Mouse (Mus musculus): Measurements from ENCODE around the gene Rnpepl1. TPM values are rescaled to one million over a fixed set of nuclear protein-coding genes. Genes with fewer than 3 reads are reported as not detected.

Gene Rnpepl1
- 4.5 TPM for polyA plus RNA-seq (2014; fragmentation: Illumina TruSeq; extraction: RNeasy Lipid Tissue Mini Kit (QIAGEN cat#74804); ENCODE audit: low read depth, low replicate concordance)

DNA sequence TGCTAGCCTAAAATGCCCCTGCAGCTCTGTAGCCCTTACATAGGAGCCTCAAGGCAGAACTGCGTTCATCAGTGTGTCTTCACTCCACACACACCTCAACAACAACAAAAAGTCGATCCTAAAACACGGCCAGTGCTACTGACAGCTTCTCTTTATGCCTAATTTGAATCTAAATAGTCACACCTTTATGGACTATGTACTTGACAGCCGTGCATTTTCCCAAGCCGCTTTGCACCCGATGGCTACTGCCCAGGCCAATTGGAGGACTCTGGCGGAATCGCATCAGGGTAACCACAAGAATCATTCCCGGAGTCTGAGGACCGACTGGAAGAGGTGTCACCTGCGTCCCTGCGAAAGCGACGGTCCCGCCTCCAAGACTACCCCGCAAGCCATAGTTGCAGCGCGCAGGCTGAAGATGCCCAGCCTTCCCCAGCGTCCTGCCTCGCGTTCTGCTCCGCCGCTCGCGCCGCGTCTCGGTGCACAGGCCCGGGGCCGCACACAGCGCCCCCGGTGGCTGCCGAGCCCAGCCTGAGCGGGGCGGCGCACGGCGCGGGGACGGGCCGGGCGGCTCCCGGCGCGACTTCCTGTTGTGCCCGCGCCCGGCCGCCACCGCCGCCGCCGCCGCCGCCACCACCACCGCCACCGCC lies at the start of gene Rnpepl1:
Rnpepl1 (plus strand) TSS at position 545 of the 647 bp plus-strand sequence.

DNA sequence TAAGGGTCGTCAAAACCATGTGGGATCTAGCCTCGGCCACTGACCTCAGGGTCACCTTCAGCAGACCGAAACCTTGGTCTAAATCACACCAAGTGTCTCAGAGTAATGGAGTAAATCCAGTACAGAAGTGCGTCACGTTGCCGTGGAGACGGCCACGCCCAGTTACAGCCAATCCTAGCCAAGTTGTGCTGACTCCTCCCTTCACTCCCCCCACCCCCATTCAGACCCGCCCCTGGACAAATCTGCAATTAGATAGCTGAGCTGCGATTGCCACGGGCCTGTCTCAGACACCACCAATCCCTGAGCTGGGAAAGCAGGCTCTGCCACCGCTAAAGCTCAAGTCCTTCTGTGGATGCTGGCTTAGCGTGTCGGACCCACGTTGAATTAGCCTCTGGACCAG lies 7.8 kb upstream of the Rnpepl1 start, which contains the start of gene Ankmy1:
Ankmy1 (minus strand) TSS at position 121 of the 400 bp plus-strand sequence.

DNA sequence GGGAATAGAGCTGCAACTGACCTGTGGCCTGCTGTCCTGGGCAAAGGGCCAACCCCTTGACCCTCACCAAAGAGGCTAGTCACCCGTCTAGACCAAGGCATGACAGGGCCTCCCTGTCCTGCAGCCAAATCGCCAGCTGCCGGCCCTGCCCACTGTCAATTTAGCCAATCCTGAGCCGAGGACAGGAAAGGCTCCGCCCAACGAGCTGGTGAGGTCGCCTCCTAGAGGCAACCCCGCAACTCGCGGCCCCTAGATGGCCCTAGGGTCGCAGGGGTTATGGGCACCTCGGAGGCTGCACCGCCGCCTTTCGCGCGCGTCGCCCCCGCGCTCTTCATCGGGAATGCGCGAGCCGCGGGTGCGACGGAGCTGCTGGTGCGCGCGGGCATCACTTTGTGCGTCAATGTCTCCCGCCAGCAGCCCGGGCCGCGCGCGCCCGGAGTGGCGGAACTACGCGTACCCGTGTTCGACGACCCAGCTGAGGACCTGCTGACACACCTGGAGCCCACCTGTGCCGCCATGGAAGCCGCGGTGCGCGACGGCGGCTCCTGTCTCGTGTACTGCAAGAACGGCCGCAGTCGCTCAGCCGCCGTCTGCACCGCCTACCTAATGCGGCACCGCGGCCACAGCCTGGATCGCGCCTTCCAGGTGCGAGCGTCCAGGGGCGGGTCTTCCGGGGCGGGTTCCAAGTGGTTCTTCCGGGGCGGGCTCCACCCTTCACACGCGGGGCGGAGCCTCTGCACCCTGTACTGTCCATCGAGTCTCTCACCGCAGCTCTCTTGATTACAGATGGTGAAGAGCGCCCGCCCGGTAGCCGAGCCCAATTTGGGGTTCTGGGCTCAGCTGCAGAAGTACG lies 3.6 kb upstream of the Rnpepl1 start, which contains the start of gene Dusp28:
Dusp28 (plus strand) TSS at position 203 of the 853 bp plus-strand sequence.

DNA sequence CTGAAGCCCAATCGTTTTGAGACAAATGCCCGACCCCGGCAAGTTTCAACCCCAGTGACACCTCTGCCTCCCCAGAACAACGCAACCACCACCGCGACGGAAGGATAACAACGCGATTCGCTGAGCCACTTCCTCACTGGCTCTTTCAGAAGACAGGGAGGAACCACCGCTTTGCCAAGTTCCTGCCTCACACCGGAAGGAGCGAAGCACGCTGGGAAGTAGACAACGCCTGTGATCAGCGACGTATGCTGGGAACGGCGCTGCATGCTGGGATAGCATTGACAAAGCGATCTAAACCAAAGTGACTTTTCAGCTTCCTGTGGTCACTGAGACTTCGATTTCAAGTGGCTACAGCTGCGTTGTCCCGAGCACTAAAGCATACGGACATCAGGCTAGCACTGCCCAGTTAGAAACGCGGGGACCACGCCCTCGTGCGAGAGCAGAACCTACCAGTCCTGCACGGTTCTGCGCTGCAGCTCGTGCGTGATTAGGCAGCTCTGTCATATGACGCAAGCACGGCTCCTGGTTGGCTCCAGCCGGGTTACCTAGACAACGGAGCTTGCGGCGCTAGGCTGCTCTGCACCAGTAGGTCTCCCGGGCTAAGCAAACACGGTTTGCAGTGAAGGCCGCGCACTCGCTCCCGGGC lies 23.7 kb downstream of the Rnpepl1 start, which contains the start of gene Capn10:
Capn10 (plus strand) TSS at position 195 of the 646 bp plus-strand sequence.

DNA sequence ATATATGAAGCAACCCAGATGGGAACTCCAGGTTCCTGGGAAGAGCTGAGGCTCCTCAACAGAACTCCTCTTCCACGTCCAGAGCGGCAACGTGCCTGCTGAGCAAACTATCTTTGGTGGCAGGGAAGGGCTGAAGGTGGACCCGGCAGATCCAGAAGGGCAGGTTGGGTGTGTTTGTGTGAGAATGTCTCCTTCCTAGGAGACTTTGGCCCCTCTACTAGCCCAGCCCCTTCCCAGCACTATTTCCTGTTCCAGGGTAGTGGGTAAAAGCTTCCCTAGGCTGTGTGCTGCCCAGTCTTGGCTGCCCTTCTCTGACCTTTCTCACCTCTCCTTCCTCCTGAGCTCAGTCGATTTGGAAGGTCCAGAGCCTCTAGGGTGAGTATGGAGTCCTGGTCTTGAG lies 40.0 kb downstream of the Rnpepl1 start, which contains the start of gene Gpr35:
Gpr35 (plus strand) TSS at position 259 of the 400 bp plus-strand sequence.

Other genes with a start within 250 kb of the Rnpepl1 start
- 0.50 TPM for gene Gpc1, start 79.1 kb upstream of the Rnpepl1 start, polyA plus RNA-seq (2014; fragmentation: Illumina TruSeq; extraction: RNeasy Lipid Tissue Mini Kit (QIAGEN cat#74804); ENCODE audit: low read depth, low replicate concordance)
- not detected for gene Ankmy1, start 7.9 kb upstream of the Rnpepl1 start, polyA plus RNA-seq (2014; fragmentation: Illumina TruSeq; extraction: RNeasy Lipid Tissue Mini Kit (QIAGEN cat#74804); ENCODE audit: low read depth, low replicate concordance)
- gene Dusp28, start 3.8 kb upstream of the Rnpepl1 start, polyA plus RNA-seq (2014; fragmentation: Illumina TruSeq; extraction: RNeasy Lipid Tissue Mini Kit (QIAGEN cat#74804); ENCODE audit: low read depth, low replicate concordance) = 5.1 TPM
- gene Capn10, start 23.6 kb downstream of the Rnpepl1 start, polyA plus RNA-seq (2014; fragmentation: Illumina TruSeq; extraction: RNeasy Lipid Tissue Mini Kit (QIAGEN cat#74804); ENCODE audit: low read depth, low replicate concordance) = 4.4 TPM
- gene Gpr35, start 40.1 kb downstream of the Rnpepl1 start, polyA plus RNA-seq (2014; fragmentation: Illumina TruSeq; extraction: RNeasy Lipid Tissue Mini Kit (QIAGEN cat#74804); ENCODE audit: low read depth, low replicate concordance) = 24.0 TPM
- gene Aqp12, start 95.6 kb downstream of the Rnpepl1 start, polyA plus RNA-seq (2014; fragmentation: Illumina TruSeq; extraction: RNeasy Lipid Tissue Mini Kit (QIAGEN cat#74804); ENCODE audit: low read depth, low replicate concordance) = not detected
- gene Kif1a, start 191.2 kb downstream of the Rnpepl1 start, polyA plus RNA-seq (2014; fragmentation: Illumina TruSeq; extraction: RNeasy Lipid Tissue Mini Kit (QIAGEN cat#74804); ENCODE audit: low read depth, low replicate concordance) = 0.73 TPM
- not detected for gene Agxt, start 224.5 kb downstream of the Rnpepl1 start, polyA plus RNA-seq (2014; fragmentation: Illumina TruSeq; extraction: RNeasy Lipid Tissue Mini Kit (QIAGEN cat#74804); ENCODE audit: low read depth, low replicate concordance)